Comparison of ENCODE assay signal across 19 mouse cellular contexts in genomic region chr19:41702638-41703037, GRCm38 (mm10). TPM values are rescaled to one million over a fixed set of nuclear protein-coding genes. Genes with fewer than 3 reads are reported as not detected.
DNase-seq lines count a peak whose midpoint lies in the region; ATAC-seq and TF ChIP-seq lines count a peak whose summit lies in the region.
"Had no signal": no experiment of that assay in that cellular context is flagged by ENCODE, and none has a peak within 500 bp of the region (broad histone marks: within the 10 kb centered on the region; RNA-seq: fewer than 3 reads in every experiment).

No protein-coding gene starts in this region.

- ATAC-seq in forebrain, postnatal 0 days = no peak
- ATAC-seq in forebrain, embryonic 15.5 days (replicated peaks) = no peak
- ATAC-seq in forebrain, embryonic 11.5 days (replicated peaks; ENCODE audit: low FRiP score) = no peak

- H3K27me3 ChIP-seq in forebrain, embryonic 10.5 days (ENCODE audit: poor library complexity, severe bottlenecking) = peaks cover 67% of the 10 kb centered on the region
- no peaks in the 10 kb centered on the region for H3K27me3 ChIP-seq in forebrain, postnatal 0 days (ENCODE audit: insufficient read depth, low read length)
- no peaks in the 10 kb centered on the region for H3K27me3 ChIP-seq in forebrain, embryonic 15.5 days
- H3K27me3 ChIP-seq in forebrain, embryonic 11.5 days (ENCODE audit: control insufficient read depth, insufficient read depth, low read length) = no peaks in the 10 kb centered on the region

- H3K36me3 ChIP-seq in forebrain, embryonic 10.5 days (replicated peaks) = no peaks in the 10 kb centered on the region
- no peaks in the 10 kb centered on the region for H3K36me3 ChIP-seq in forebrain, postnatal 0 days (ENCODE audit: insufficient read depth)
- H3K36me3 ChIP-seq in forebrain, embryonic 15.5 days = no peaks in the 10 kb centered on the region
- H3K36me3 ChIP-seq in forebrain, embryonic 11.5 days (ENCODE audit: control insufficient read depth, insufficient read depth, low read length) = no peaks in the 10 kb centered on the region
- H3K36me3 ChIP-seq: embryonic facial prominence, embryonic 13.5 days; embryonic facial prominence, embryonic 15.5 days had no signal

- 79% methylated on average over 6 of the region's 6 CpGs for WGBS in forebrain, embryonic 10.5 days
- WGBS in forebrain, postnatal 0 days = 49% methylated on average over 6 of the region's 6 CpGs
- 63% methylated on average over 6 of the region's 6 CpGs for WGBS in forebrain, embryonic 15.5 days
- WGBS in forebrain, embryonic 11.5 days = 76% methylated on average over 6 of the region's 6 CpGs

- H3K4me2 ChIP-seq in forebrain, postnatal 0 days (ENCODE audit: low read depth) = no peak overlapping the region
- H3K4me2 ChIP-seq in forebrain, embryonic 15.5 days (replicated peaks) = no peak overlapping the region
- no peak overlapping the region for H3K4me2 ChIP-seq in forebrain, embryonic 11.5 days (ENCODE audit: low read depth, low read length, severe bottlenecking)
- H3K4me2 ChIP-seq: embryonic facial prominence, embryonic 13.5 days; embryonic facial prominence, embryonic 15.5 days had no signal

- H3K4me1 ChIP-seq in forebrain, embryonic 10.5 days = peaks cover 70% of the 10 kb centered on the region
- peaks cover 5% of the 10 kb centered on the region; the same call in 1 of the 2 replicates for H3K4me1 ChIP-seq in forebrain, postnatal 0 days (ENCODE audit: insufficient read depth)
- peaks cover 43% of the 10 kb centered on the region for H3K4me1 ChIP-seq in forebrain, embryonic 15.5 days
- H3K4me1 ChIP-seq in forebrain, embryonic 11.5 days (replicated peaks; ENCODE audit: control insufficient read depth, insufficient read depth, low read length) = peaks cover 21% of the 10 kb centered on the region
- H3K4me1 ChIP-seq: embryonic facial prominence, embryonic 15.5 days had no signal

- DNase-seq in forebrain, embryonic 10.5 days (ENCODE audit: extremely low spot score, low spot score) = no peak
- DNase-seq in forebrain, postnatal 0 days = no peak
- no peak for DNase-seq in forebrain, embryonic 11.5 days (ENCODE audit: low spot score)
- DNase-seq in layer of hippocampus, adult 2 months (ENCODE audit: low spot score in 2 of 2) = peak in 1 of 2 experiments; percentile 45
- no peak for DNase-seq in layer of hippocampus, adult 9-10 months (ENCODE audit: low spot score)
- DNase-seq: adrenal gland, adult 2 months; adrenal gland, postnatal 10 days; adrenal gland, postnatal 25 days; cerebellum, adult 11 months; cerebellum, adult 2 months; cerebellum, adult 9-10 months; cerebellum, postnatal 14 days; cerebellum, postnatal 36 days; embryo, embryonic 11 days had no signal

- no peak for TF ChIP-seq CTCF in forebrain, postnatal 0 days (IDR thresholded peaks at IDR 0.05; ENCODE audit: low read depth)
- TF ChIP-seq CTCF in layer of hippocampus, adult 2 months (conservative IDR thresholded peaks at IDR 0.05) = no peak

- H3K9me3 ChIP-seq in forebrain, embryonic 10.5 days = no peaks in the 10 kb centered on the region
- no peaks in the 10 kb centered on the region for H3K9me3 ChIP-seq in forebrain, postnatal 0 days (ENCODE audit: low read length)
- H3K9me3 ChIP-seq in forebrain, embryonic 15.5 days = no peaks in the 10 kb centered on the region
- no peaks in the 10 kb centered on the region for H3K9me3 ChIP-seq in forebrain, embryonic 11.5 days (ENCODE audit: control insufficient read depth, low read length)
- H3K9me3 ChIP-seq: embryonic facial prominence, embryonic 13.5 days; embryonic facial prominence, embryonic 15.5 days had no signal

- 0 out of 2 replicates have a peak overlapping the region, but pooled peaks have one; percentile 4 for H3K27ac ChIP-seq in forebrain, embryonic 10.5 days
- no peak overlapping the region for H3K27ac ChIP-seq in forebrain, postnatal 0 days (ENCODE audit: low read depth, low read length)
- peak overlapping the region; percentile 51 for H3K27ac ChIP-seq in forebrain, embryonic 15.5 days (replicated peaks)
- no peak overlapping the region for H3K27ac ChIP-seq in forebrain, embryonic 11.5 days (ENCODE audit: low read depth, low read length)
- H3K27ac ChIP-seq in layer of hippocampus, adult 2 months = peak overlapping the region; percentile 86
- H3K27ac ChIP-seq: embryonic facial prominence, embryonic 13.5 days; embryonic facial prominence, embryonic 15.5 days had no signal

- H3K9ac ChIP-seq in forebrain, postnatal 0 days = no peak overlapping the region
- no peak overlapping the region for H3K9ac ChIP-seq in forebrain, embryonic 15.5 days (replicated peaks)
- H3K9ac ChIP-seq in forebrain, embryonic 11.5 days (ENCODE audit: low read length) = no peak overlapping the region
- H3K9ac ChIP-seq: embryonic facial prominence, embryonic 13.5 days; embryonic facial prominence, embryonic 15.5 days had no signal

- H3K4me3 ChIP-seq in forebrain, embryonic 10.5 days = no peak overlapping the region
- H3K4me3 ChIP-seq in forebrain, postnatal 0 days (ENCODE audit: low read depth, low read length) = no peak overlapping the region
- no peak overlapping the region for H3K4me3 ChIP-seq in forebrain, embryonic 15.5 days
- no peak overlapping the region for H3K4me3 ChIP-seq in forebrain, embryonic 11.5 days (ENCODE audit: low read depth, low read length)
- H3K4me3 ChIP-seq in layer of hippocampus, adult 2 months = no peak overlapping the region
- H3K4me3 ChIP-seq: embryonic facial prominence, embryonic 13.5 days; embryonic facial prominence, embryonic 15.5 days; erythroblast, embryonic 14.5 days had no signal

RNA-seq across cellular contexts. Expression of gene Slit1, which starts 40.8 kb away (rescaled TPM):
- 0.73 and 1.4 TPM in 2 replicates for polyA plus RNA-seq in forebrain, embryonic 10.5 days (2016; fragmentation: Nextera tagmentation; extraction: Ambion mirVana)
- 37.2 and 61.8 TPM in 2 replicates for total RNA-seq in forebrain, postnatal 0 days (2014; rRNA removed)
- 8.7 and 13.4 TPM in 2 replicates for polyA plus RNA-seq in forebrain, postnatal 0 days (2015; fragmentation: Nextera tagmentation; extraction: Ambion mirVana)
- 17.5 and 21.0 TPM in 2 replicates for polyA plus RNA-seq in forebrain, embryonic 15.5 days (2015; fragmentation: Nextera tagmentation; extraction: Ambion mirVana)
- polyA plus RNA-seq in forebrain, embryonic 11.5 days (2014; fragmentation: Nextera tagmentation; extraction: Ambion mirVana) = 4.6 and 5.6 TPM in 2 replicates
- 100 to 1,000 TPM; 232 to 244 TPM for total RNA-seq in layer of hippocampus, adult 2 months (2021)
- polyA plus RNA-seq: C2C12 had no signal

Comparison
In these comparisons a context has a peak if more than half of its experiments do, and no peak if none do; other contexts are left out.
1. H3K27ac ChIP-seq: peak in forebrain, embryonic 10.5 days (single experiment), forebrain, embryonic 15.5 days (single experiment) and layer of hippocampus, adult 2 months (single experiment); none in forebrain, postnatal 0 days (single experiment) and forebrain, embryonic 11.5 days (single experiment).